Mouse (Mus musculus) adrenal gland (tissue): ENCODE measurements around the gene Wbp1.

Source experiments
- intact Hi-C: fragments of 180-260 bp; cut with DNase I; formaldehyde crosslinking; loops from one replicate; pipeline ENCODE4 v1.15.1; 2025
- microRNA-seq, 2 experiments: library from miRNA; unstranded; fragments of <30 nt; microRNA quantifications; one replicate each; pipeline ENCODE4; 2019

The Wbp1 gene

DNA sequence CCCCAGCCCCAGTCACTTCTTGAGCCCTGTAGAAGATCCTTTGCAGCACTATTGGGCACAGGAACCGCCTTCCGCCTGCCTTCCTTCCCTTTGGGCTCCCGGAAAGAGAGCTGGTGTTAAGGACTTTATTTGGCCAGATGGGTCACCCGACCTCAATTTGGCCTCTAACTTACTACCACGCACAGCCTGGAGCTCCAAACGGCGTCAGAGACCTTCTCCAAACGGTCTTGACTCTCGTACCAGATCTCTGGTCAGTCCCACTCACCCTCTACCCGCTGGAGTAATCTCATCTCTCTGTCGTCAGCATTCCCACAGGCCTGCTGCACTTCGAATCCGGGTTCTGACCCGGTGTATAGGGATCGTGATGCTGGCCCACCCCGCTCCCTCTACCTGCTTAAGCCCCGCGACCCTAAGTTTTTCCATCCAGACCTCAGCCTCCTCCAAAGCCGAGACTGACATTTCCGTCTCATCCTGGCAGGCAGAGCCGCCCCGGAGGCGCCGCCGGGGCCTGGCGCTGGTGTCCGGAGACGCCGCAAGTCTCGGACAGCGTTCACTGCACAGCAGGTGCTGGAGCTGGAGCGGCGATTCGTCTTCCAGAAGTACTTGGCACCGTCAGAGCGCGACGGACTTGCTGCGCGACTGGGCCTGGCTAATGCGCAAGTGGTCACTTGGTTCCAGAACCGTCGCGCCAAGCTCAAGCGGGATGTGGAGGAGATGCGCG, 34.0 kb downstream of the Wbp1 start:
- intact Hi-C loops = no loop called here

- intact Hi-C loops = no loop called here
These were observed 35.0 kb downstream of the Wbp1 start, which contains the start of gene Lbx2 for GRCm38 (mm10) chr6:83086121-83087035. Gene Lbx2 (plus strand): TSS chr6:83086367.

DNA sequence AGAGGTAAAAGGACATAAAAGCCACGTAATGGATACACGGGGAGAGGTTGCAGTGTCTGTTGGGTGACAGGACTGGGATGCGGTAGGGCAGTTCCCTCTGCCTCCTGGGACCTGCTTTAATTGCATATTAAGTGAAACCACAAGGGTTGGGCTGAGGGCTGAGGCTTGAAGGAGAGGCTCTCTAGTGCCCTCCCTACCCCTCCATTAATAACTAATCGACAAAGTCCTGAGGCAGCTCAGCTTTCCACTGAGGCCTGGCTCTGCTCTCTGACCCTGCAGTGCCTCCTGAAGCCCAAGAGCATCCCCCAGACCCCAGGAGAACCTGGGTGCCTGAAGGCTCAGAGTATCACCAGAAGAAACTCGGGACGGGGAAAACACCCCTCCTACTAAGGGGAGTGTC, 36.9 kb downstream of the Wbp1 start:
- intact Hi-C loops = no loop called here

GRCm38 (mm10) chr6:83083497-83083896, 37.9 kb downstream of the Wbp1 start:
- intact Hi-C loops = no loop called here

DNA sequence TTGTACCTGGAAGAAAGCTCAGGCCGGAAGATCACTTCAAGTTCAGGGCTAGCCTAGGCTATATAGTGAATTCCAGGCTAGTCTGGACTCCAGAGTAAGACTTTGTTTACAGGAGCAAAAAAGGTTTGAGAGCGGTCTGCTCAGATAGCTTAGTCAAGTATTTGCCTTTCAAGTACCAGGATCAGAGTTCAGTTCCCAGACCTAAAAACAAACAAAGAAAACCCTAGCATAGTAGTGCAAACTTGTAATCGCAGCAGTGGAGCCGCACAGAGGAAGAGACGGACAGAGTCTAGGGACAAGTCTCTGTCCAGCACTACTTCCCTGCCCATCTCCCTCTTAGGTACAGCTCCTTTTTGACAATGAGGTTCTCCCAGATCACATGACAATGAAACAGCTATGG, 41.1 kb downstream of the Wbp1 start:
- intact Hi-C loops = no loop called here

DNA sequence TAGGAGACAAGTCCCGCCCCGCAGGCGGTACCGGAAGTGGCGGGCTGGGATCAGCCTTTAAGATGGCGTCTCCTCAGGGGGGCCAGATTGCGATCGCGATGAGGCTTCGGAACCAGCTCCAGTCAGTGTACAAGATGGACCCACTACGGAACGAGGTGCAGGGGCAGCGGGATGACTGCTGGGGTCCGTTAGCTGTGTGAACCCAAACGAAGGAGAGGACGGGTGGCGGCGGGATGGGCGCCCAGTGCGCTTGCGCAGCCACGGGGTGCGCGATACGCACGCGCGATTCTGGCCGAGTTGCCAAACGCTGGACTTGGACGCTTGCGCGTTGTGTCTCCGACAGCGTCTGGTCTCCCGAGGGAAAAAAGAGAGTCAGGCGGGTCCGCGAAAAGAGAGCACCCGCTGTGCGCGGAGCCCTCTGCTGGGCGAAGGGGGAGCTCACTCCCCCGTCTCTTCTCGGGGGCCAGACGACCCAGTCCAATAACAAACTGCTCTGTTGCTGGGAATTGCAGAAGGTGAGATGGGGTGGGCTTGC, 43.0 kb downstream of the Wbp1 start:
- intact Hi-C loops = loop anchor here (5.0 kb wide), 2 partner anchors 34 to 81 kb away; no protein-coding TSS in a partner anchor

DNA sequence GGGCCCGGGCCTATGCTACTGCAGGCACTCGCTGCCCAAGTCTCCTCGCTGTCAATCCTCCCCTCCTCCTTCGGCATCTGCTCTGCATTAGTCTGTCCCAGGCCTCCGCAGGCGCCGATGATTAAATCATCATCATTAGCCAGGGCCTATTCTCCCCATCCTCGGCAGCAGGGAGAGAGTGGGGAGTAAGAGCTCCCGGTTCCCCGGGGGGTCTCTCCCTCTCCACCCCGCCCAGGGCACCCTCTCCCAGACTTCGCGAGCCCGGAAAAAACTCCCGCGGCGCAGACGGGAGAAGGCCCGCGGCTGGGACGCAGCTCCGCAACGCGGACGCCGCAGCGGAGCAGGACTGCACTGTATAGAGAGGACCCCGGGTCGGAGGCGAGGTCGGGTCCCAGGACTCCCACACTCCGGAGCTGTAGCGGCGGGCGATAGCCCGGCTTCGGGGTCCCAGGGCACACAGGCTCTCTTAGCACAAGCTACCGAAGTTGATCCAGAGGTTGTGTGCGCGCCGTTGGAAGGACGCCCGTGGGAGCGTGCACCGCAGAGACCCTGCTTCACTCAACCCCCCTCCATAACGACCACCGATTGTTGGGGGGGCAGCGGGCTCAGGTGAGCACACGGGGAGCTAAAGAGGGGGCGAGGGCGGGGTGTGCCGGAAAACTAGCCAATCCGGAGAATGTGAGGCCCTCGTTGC, 43.6 kb downstream of the Wbp1 start, which contains the start of gene Pcgf1:
Pcgf1 (plus strand) TSS at position 240 of the 694 bp plus-strand sequence.
- intact Hi-C loops = loop anchor here (5.0 kb wide), 2 partner anchors 35 to 80 kb away; no protein-coding TSS in a partner anchor

- intact Hi-C loops = loop anchor here (5.0 kb wide), 2 partner anchors 37 to 78 kb away; no protein-coding TSS in a partner anchor
These were observed 46.4 kb downstream of the Wbp1 start for GRCm38 (mm10) chr6:83074979-83075378.

- intact Hi-C loops = no loop called here
These were observed 50.1 kb downstream of the Wbp1 start for GRCm38 (mm10) chr6:83071220-83071619.

GRCm38 (mm10) chr6:83070311-83071219, 50.8 kb downstream of the Wbp1 start:
- intact Hi-C loops = no loop called here

DNA sequence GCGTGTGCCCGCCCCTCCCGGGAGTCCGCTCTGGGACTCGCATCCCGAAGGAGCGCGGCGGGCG, 51.3 kb downstream of the Wbp1 start, which contains the start of gene Tlx2:
Tlx2 (minus strand) TSS at position 47 of the 64 bp plus-strand sequence.
- intact Hi-C loops = no loop called here

GRCm38 (mm10) chr6:83069488-83070246, 51.7 kb downstream of the Wbp1 start:
- intact Hi-C loops = no loop called here

Small RNA genes lying within 50 kb of the gene (microRNA-seq; reads per million reads assigned to microRNA genes)
- gene Mir3470a = 0 reads per million in 2 experiments
